Mouse (Mus musculus): ENCODE results near the gene Tmem131.

- TF ChIP-seq POLR2A (IDR thresholded peaks at IDR 0.05; ENCODE audit: borderline replicate concordance, control insufficient read depth, low read depth, low read length) (no peak), CTCF (IDR thresholded peaks at IDR 0.05; ENCODE audit: control insufficient read depth, insufficient read depth, low read length) (no peak)
Observed at GRCm38 (mm10) chr1:36834090-36834489, 109.4 kb downstream of the Tmem131 start.
